Mouse (Mus musculus) naive thymus-derived CD4-positive, alpha-beta T cell, adult 5 months (primary cell): Measurements from ENCODE around the gene Spert. TPM values are rescaled to one million over a fixed set of nuclear protein-coding genes. Genes with fewer than 3 reads are reported as not detected.

Source experiments
- polyA plus RNA-seq: library from polyadenylated mRNA; unstranded; fragments of 100-300 nt; shearing (Covaris generic); gene quantifications from one replicate; pipeline ENCODE4 v1.2.1, GENCODE M21; 2017

Gene Spert
- not detected for polyA plus RNA-seq

GRCm38 (mm10) chr14:75592978-75593377 lies at the start of gene Spert:
TSS of gene Spert (minus strand) at chr14:75593116.

GRCm38 (mm10) chr14:75642080-75642479 lies 49.2 kb upstream of the Spert start, which contains the start of gene Erich6b:
TSS of gene Erich6b (plus strand) at chr14:75642259.

Other genes starting within 250 kb of the Spert start
- 1.1 TPM for gene Siah3, start 137.1 kb downstream of the Spert start, polyA plus RNA-seq
- gene Erich6b, start 49.1 kb upstream of the Spert start, polyA plus RNA-seq: not detected
- gene Cog3, start 161.4 kb upstream of the Spert start, polyA plus RNA-seq: 40.2 TPM
- gene Slc25a30, start 193.9 kb upstream of the Spert start, polyA plus RNA-seq: 15.8 TPM